Mouse (Mus musculus): Measurements from ENCODE around the gene Apmap.

DNA sequence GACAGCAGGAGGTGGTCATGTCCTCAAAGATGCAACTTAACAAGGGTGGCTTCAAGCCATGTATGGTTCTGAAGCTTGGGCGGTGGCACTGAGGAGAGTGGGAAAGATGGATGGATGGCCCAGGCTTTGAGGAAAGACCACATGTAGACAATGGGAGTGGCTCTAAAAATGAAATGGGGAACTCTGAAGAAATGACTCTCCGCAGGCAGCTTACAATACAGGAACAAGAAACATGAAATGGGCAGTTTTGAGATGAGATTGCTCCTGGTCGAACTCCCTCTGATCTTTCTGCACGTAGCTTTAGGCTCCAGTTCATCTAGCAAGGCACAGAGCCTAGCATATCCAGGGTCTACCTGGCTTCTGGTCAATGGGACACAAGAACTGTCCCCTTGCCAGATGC is 20.9 kb upstream of the Apmap start:
- TF ChIP-seq CTCF (IDR thresholded peaks at IDR 0.05; ENCODE audit: low read depth) = no peak
- TF ChIP-seq EP300 (IDR thresholded peaks at IDR 0.05; ENCODE audit: low read depth) = no peak

Data from liver, embryonic 14.5 days (tissue).